Mouse (Mus musculus): ENCODE data around the gene Cops6. TPM values are rescaled to one million over a fixed set of nuclear protein-coding genes. Genes with fewer than 3 reads are reported as not detected.

The Cops6 gene
- polyA plus RNA-seq (2014; fragmentation: Nextera tagmentation; extraction: Ambion mirVana): 241 and 270 TPM in 2 replicates

- peak within 1 kb of the TSS; percentile 76 for H3K27ac ChIP-seq (replicated peaks; ENCODE audit: low read depth, low read length)
- under 1% methylated on average over 42 of the region's 42 CpGs for WGBS
- peaks cover 40% of the 10 kb centered on the region for H3K36me3 ChIP-seq (ENCODE audit: control insufficient read depth, insufficient read depth, low read length)
- H3K9me3 ChIP-seq (ENCODE audit: control insufficient read depth, low read length): no peaks in the 10 kb centered on the region
- H3K4me1 ChIP-seq (ENCODE audit: control insufficient read depth, insufficient read depth, low read length): peaks cover 12% of the 10 kb centered on the region
- no peaks in the 10 kb centered on the region for H3K27me3 ChIP-seq (ENCODE audit: control insufficient read depth, insufficient read depth, low read length)
- DNase-seq: peak; percentile 96
- H3K9ac ChIP-seq (replicated peaks; ENCODE audit: low read length): peak within 1 kb of the TSS; percentile 82
- peak within 1 kb of the TSS; percentile 78 for H3K4me3 ChIP-seq (replicated peaks; ENCODE audit: low read depth, low read length)
- peak within 1 kb of the TSS; percentile 88 for H3K4me2 ChIP-seq (ENCODE audit: low read length)
- peak; percentile 95 for ATAC-seq (ENCODE audit: low FRiP score, low TSS enrichment)
Measured at GRCm38 (mm10) chr5:138160842-138161665, at the start of gene Cops6. Cops6 (plus strand) TSS chr5:138161071.

- WGBS: 6% methylated on average over 38 of the region's 38 CpGs
- DNase-seq (peak; percentile 97), ATAC-seq (ENCODE audit: low FRiP score, low TSS enrichment) (peak; percentile 91)
- H3K9me3 ChIP-seq (ENCODE audit: control insufficient read depth, low read length): no peaks in the 10 kb centered on the region
- peak within 1 kb of the TSS; percentile 70 for H3K4me3 ChIP-seq (replicated peaks; ENCODE audit: low read depth, low read length)
- H3K27ac ChIP-seq (replicated peaks; ENCODE audit: low read depth, low read length): peak within 1 kb of the TSS; percentile 94
- peak within 1 kb of the TSS; percentile 74 for H3K9ac ChIP-seq (replicated peaks; ENCODE audit: low read length)
- peak within 1 kb of the TSS; percentile 78 for H3K4me2 ChIP-seq (ENCODE audit: low read length)
- peaks cover 10% of the 10 kb centered on the region for H3K36me3 ChIP-seq (ENCODE audit: control insufficient read depth, insufficient read depth, low read length)
- no peaks in the 10 kb centered on the region for H3K27me3 ChIP-seq (ENCODE audit: control insufficient read depth, insufficient read depth, low read length)
- H3K4me1 ChIP-seq (ENCODE audit: control insufficient read depth, insufficient read depth, low read length): peaks cover 14% of the 10 kb centered on the region
Measured at GRCm38 (mm10) chr5:138116255-138117198, 44.3 kb upstream of the Cops6 start, which contains the start of gene Zscan21. Zscan21 (plus strand) TSS chr5:138116903.

DNA sequence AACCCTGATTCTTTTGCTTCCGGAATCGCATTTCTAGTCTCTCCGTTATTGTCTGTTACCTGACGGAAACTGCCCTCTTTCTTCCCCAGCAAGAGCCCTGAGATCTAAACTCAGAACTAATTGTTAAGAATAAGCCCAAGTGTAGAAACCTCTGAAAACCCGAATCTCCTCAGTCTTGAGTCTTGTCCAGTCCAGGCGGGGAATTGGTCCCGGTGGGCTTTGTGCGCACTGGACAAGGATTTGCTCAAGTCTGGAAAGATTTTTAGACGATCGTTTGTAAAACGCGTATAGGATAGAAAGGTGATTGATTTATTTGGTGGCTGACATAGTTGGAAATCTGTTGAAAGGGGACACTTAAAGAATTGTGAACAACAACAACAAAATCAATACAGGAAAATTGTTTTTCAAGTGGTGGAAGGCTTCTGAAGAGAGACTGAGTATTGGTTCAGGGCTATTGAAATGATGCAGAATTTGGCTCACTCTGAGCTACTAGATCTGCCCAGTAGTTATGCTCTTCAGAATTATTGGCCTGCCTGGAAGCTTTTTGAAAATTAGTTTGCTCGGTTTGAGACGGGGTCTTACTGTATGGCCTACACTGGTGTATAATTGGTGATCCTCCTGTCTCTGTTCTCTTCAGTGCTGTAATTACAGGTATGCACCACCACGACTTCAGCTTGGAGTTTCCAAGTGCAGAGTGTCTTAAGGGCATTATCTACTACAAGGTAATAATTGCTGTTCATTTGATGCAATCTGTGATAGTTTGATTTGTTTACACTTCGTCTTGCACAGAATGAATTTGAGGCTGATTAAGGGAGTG is 43.5 kb upstream of the Cops6 start:
- WGBS: 9% methylated on average over 16 of the region's 16 CpGs
- peak overlapping the region; percentile 70 for H3K4me3 ChIP-seq (replicated peaks; ENCODE audit: low read depth, low read length)
- H3K4me2 ChIP-seq (ENCODE audit: low read length): peak overlapping the region; percentile 78
- H3K4me1 ChIP-seq (ENCODE audit: control insufficient read depth, insufficient read depth, low read length): peaks cover 14% of the 10 kb centered on the region
- DNase-seq: peak; percentile 24
- H3K9me3 ChIP-seq (ENCODE audit: control insufficient read depth, low read length): no peaks in the 10 kb centered on the region
- ATAC-seq (ENCODE audit: low FRiP score, low TSS enrichment): peak; percentile 24; the same call in 1 of the 2 replicates
- H3K9ac ChIP-seq (replicated peaks; ENCODE audit: low read length): peak overlapping the region; percentile 74
- peaks cover 10% of the 10 kb centered on the region for H3K36me3 ChIP-seq (ENCODE audit: control insufficient read depth, insufficient read depth, low read length)
- peak overlapping the region; percentile 94 for H3K27ac ChIP-seq (replicated peaks; ENCODE audit: low read depth, low read length)
- H3K27me3 ChIP-seq (ENCODE audit: control insufficient read depth, insufficient read depth, low read length): no peaks in the 10 kb centered on the region

DNA sequence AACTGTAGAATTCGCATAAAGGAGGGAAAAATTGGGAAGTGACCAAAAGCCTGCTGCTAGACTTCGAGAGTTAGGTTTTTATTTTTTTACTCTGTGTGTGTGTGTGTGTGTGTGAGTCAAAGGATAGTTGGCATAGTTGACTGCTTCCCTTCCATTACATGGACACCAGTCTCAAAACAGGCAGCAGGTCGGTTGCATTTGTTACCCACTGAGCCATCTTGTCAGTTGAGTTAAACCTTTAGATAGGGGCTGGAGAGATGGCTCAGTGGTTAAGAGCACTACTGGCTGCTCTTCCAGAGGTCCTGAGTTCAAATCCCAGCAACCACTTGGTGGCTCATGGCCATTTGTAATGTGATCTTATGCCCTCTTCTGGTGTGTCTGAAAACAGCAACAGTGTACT is 42.8 kb upstream of the Cops6 start:
- DNase-seq (no peak), ATAC-seq (ENCODE audit: low FRiP score, low TSS enrichment) (no peak)
- peak overlapping the region; percentile 74 for H3K9ac ChIP-seq (replicated peaks; ENCODE audit: low read length)
- H3K27ac ChIP-seq (replicated peaks; ENCODE audit: low read depth, low read length): peak overlapping the region; percentile 94; the same call in 1 of the 2 replicates
- WGBS: 83% methylated on average over 3 of the region's 3 CpGs
- no peaks in the 10 kb centered on the region for H3K9me3 ChIP-seq (ENCODE audit: control insufficient read depth, low read length)
- H3K4me1 ChIP-seq (ENCODE audit: control insufficient read depth, insufficient read depth, low read length): peaks cover 14% of the 10 kb centered on the region
- H3K4me2 ChIP-seq (ENCODE audit: low read length): peak overlapping the region; percentile 78
- peak overlapping the region; percentile 70 for H3K4me3 ChIP-seq (replicated peaks; ENCODE audit: low read depth, low read length)
- H3K36me3 ChIP-seq (ENCODE audit: control insufficient read depth, insufficient read depth, low read length): peaks cover 13% of the 10 kb centered on the region
- H3K27me3 ChIP-seq (ENCODE audit: control insufficient read depth, insufficient read depth, low read length): no peaks in the 10 kb centered on the region

GRCm38 (mm10) chr5:138132425-138133064 is 28.3 kb upstream of the Cops6 start:
- Histone ChIP-seq H3K4me3 (replicated peaks; ENCODE audit: low read depth, low read length) (no peak overlapping the region), H3K27ac (replicated peaks; ENCODE audit: low read depth, low read length) (no peak overlapping the region), H3K36me3 (ENCODE audit: control insufficient read depth, insufficient read depth, low read length) (peaks cover 77% of the 10 kb centered on the region), H3K9ac (replicated peaks; ENCODE audit: low read length) (no peak overlapping the region), H3K9me3 (ENCODE audit: control insufficient read depth, low read length) (no peaks in the 10 kb centered on the region), H3K4me2 (ENCODE audit: low read length) (no peak overlapping the region), H3K4me1 (ENCODE audit: control insufficient read depth, insufficient read depth, low read length) (no peaks in the 10 kb centered on the region), H3K27me3 (ENCODE audit: control insufficient read depth, insufficient read depth, low read length) (no peaks in the 10 kb centered on the region)
- DNase-seq: no peak
- 95% methylated on average over 5 of the region's 5 CpGs for WGBS
- ATAC-seq (ENCODE audit: low FRiP score, low TSS enrichment): no peak

DNA sequence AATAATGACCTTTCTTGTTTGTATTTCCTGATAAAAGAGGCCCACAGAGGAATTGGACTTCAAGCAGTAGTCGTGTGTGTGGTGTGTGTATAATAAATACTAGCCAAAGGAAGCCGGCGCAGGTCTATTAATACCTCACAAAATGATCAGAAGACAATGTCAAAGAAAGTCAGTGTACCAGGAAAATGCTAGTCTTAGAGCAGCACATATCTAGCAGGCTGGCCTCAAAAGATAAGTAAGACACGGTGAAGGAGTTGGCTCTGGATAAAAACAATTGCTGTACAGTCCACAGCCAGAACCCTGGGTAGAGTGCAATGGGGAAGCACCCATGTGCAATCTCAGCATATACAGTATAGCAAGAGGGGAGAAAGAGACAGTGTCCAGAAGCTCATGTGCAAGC is 23.6 kb upstream of the Cops6 start:
- WGBS: 91% methylated on average over 4 of the region's 4 CpGs
- Histone ChIP-seq H3K4me2 (ENCODE audit: low read length) (no peak overlapping the region), H3K36me3 (ENCODE audit: control insufficient read depth, insufficient read depth, low read length) (peaks cover 48% of the 10 kb centered on the region), H3K27ac (replicated peaks; ENCODE audit: low read depth, low read length) (no peak overlapping the region), H3K9ac (replicated peaks; ENCODE audit: low read length) (no peak overlapping the region), H3K9me3 (ENCODE audit: control insufficient read depth, low read length) (no peaks in the 10 kb centered on the region), H3K27me3 (ENCODE audit: control insufficient read depth, insufficient read depth, low read length) (no peaks in the 10 kb centered on the region), H3K4me1 (ENCODE audit: control insufficient read depth, insufficient read depth, low read length) (no peaks in the 10 kb centered on the region), H3K4me3 (replicated peaks; ENCODE audit: low read depth, low read length) (no peak overlapping the region)
- DNase-seq: no peak
- ATAC-seq (ENCODE audit: low FRiP score, low TSS enrichment): no peak

- DNase-seq: peak; percentile 85
- ATAC-seq (ENCODE audit: low FRiP score, low TSS enrichment): peak; percentile 46; the same call in 1 of the 2 replicates
- Histone ChIP-seq H3K4me1 (ENCODE audit: control insufficient read depth, insufficient read depth, low read length) (no peaks in the 10 kb centered on the region), H3K27me3 (ENCODE audit: control insufficient read depth, insufficient read depth, low read length) (no peaks in the 10 kb centered on the region), H3K4me2 (ENCODE audit: low read length) (no peak overlapping the region), H3K27ac (replicated peaks; ENCODE audit: low read depth, low read length) (no peak overlapping the region), H3K36me3 (ENCODE audit: control insufficient read depth, insufficient read depth, low read length) (peaks cover 46% of the 10 kb centered on the region), H3K9me3 (ENCODE audit: control insufficient read depth, low read length) (no peaks in the 10 kb centered on the region), H3K9ac (replicated peaks; ENCODE audit: low read length) (no peak overlapping the region), H3K4me3 (replicated peaks; ENCODE audit: low read depth, low read length) (no peak overlapping the region)
- WGBS: 66% methylated on average over 8 of the region's 8 CpGs
Measured at GRCm38 (mm10) chr5:138137935-138138549, 22.8 kb upstream of the Cops6 start.
